Mouse (Mus musculus) stomach, postnatal 0 days (tissue): ENCODE measurements around the gene Retreg1. TPM values are rescaled to one million over a fixed set of nuclear protein-coding genes. Genes with fewer than 3 reads are reported as not detected.

Source experiments
- ATAC-seq: fragments of 200-750 bp; cut with Nextera tagmentation; 2 replicates; pipeline ENCODE4 v1.8.0; 2017; ENCODE audit not compliant: low FRiP score, low TSS enrichment
- DNase-seq: peaks from one replicate; pipeline ENCODE4 v3.0.0-alpha.2; 2016; ENCODE audit warnings: low spot score
- H3K27ac ChIP-seq: fragments of 300-500 bp; sonication (generic); replicated peaks from 2 replicates; pipeline ENCODE4 v1.5.1; 2014; ENCODE audit warnings: mild to moderate bottlenecking, control low read depth
- H3K27me3 ChIP-seq: fragments of 300-500 bp; sonication (generic); 2 replicates; pipeline ENCODE4 v1.6.1; 2014; ENCODE audit warnings: low read length; ENCODE audit not compliant: control insufficient read depth, insufficient read depth
- H3K36me3 ChIP-seq: fragments of 300-500 bp; sonication (generic); 2 replicates; pipeline ENCODE4 v1.6.1; 2014; ENCODE audit warnings: low read length, mixed read lengths; ENCODE audit not compliant: control insufficient read depth, insufficient read depth
- H3K4me1 ChIP-seq: fragments of 300-500 bp; sonication (generic); replicated peaks from 2 replicates; pipeline ENCODE4 v1.6.1; 2014; ENCODE audit warnings: antibody characterized with exemption; ENCODE audit not compliant: control insufficient read depth, insufficient read depth
- H3K4me2 ChIP-seq: fragments of 300-500 bp; sonication (generic); replicated peaks from 2 replicates; pipeline ENCODE4 v1.6.1; 2014; ENCODE audit warnings: low read depth, mild to moderate bottlenecking, control low read depth, moderate library complexity
- H3K4me3 ChIP-seq: fragments of 300-500 bp; sonication (generic); 2 replicates; pipeline ENCODE4 v1.5.1; 2014; ENCODE audit warnings: low read depth, low read length, control low read depth
- H3K9ac ChIP-seq: fragments of 300-500 bp; sonication (generic); 2 replicates; pipeline ENCODE4 v1.6.1; 2014; ENCODE audit warnings: mild to moderate bottlenecking, low read length, control low read depth, mixed read lengths
- H3K9me3 ChIP-seq: fragments of 300-500 bp; sonication (generic); 2 replicates; pipeline ENCODE4 v1.6.1; 2016; ENCODE audit warnings: low read length; ENCODE audit not compliant: control insufficient read depth
- CTCF ChIP-seq: IDR thresholded peaks from 2 replicates; pipeline ENCODE4 v1.5.1; 2016; ENCODE audit warnings: antibody characterized with exemption, low read depth, mild to moderate bottlenecking, moderate library complexity
- EP300 ChIP-seq: optimal IDR thresholded peaks from 2 replicates; pipeline ENCODE3; 2016; ENCODE audit warnings: antibody characterized with exemption
- WGBS: fragments of 180-500 bp; shearing (Covaris S2); extraction: QIAGEN DNeasy Blood & Tissue Kit; methylation state at CpG from one replicate; pipeline ENCODE4 v1.1.7; 2014; 5-methylcytosine and 5-hydroxymethylcytosine counted together
- polyA plus RNA-seq: library from polyadenylated mRNA; unstranded; fragments of >200 nt; fragmentation: Nextera tagmentation; extraction: Ambion mirVana; gene quantifications from 2 replicates; pipeline ENCODE4 v1.2.1, GENCODE M21; 2015

Retreg1 gene
- polyA plus RNA-seq, 1 experiment from 2014 or later: 32.8 TPM

DNA sequence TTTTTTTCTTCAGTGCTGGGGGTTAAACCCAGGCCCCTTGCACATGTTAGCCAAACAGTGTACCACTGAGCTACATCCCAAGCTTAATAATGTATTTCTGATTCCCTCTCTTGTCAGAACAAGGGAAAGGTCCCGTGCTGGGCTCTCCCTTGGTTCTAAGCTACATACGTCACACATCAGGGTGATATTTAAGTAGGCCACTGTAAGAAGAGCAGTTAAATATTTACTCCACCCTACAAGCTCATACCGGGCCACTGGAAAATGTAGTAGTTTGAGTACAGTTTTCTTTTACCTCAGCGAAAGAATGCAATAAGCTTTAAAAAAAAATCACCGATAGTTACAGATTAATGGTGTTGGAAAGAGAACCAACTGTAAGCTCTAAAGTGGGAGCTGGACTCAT lies 46.9 kb downstream of the Retreg1 start:
- H3K4me1 ChIP-seq: no peaks in the 10 kb centered on the region
- H3K36me3 ChIP-seq: no peaks in the 10 kb centered on the region
- H3K27me3 ChIP-seq: no peaks in the 10 kb centered on the region
- no peak overlapping the region for H3K27ac ChIP-seq
- H3K4me3 ChIP-seq: no peak overlapping the region
- H3K4me2 ChIP-seq: no peak overlapping the region
- no peak for TF ChIP-seq CTCF
- TF ChIP-seq EP300: no peak
- no peak overlapping the region for H3K9ac ChIP-seq
- DNase-seq (no peak), ATAC-seq (no peak)
- no peaks in the 10 kb centered on the region for H3K9me3 ChIP-seq
- WGBS: 74% methylated on average over 5 of the region's 5 CpGs

DNA sequence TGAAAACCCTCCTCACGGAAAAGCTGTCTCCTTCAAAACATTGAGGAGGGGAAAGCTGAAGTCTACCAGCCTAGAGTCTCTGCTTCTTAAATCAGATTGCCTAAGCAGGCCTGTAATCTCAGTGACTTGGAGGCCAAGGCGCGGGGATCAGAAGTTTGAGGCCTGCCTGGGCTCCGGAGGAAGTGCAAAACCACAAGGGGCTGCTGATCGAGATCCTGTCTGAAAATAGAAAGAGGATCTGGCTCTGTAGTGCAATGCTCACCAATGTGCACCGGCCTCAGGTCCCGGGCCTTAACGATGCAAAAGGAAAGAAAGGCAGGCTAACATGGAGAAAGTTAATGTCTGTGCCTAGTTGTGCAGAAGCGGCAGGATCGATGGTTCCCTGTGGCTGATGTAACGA lies 48.6 kb downstream of the Retreg1 start:
- no peak for TF ChIP-seq CTCF
- TF ChIP-seq EP300: no peak
- no peaks in the 10 kb centered on the region for H3K36me3 ChIP-seq
- H3K4me2 ChIP-seq: no peak overlapping the region
- H3K9ac ChIP-seq: no peak overlapping the region
- no peaks in the 10 kb centered on the region for H3K4me1 ChIP-seq
- H3K27ac ChIP-seq: no peak overlapping the region
- no peak for DNase-seq
- ATAC-seq: no peak
- WGBS: 76% methylated on average over 11 of the region's 11 CpGs
- H3K9me3 ChIP-seq: no peaks in the 10 kb centered on the region
- no peaks in the 10 kb centered on the region for H3K27me3 ChIP-seq
- no peak overlapping the region for H3K4me3 ChIP-seq

DNA sequence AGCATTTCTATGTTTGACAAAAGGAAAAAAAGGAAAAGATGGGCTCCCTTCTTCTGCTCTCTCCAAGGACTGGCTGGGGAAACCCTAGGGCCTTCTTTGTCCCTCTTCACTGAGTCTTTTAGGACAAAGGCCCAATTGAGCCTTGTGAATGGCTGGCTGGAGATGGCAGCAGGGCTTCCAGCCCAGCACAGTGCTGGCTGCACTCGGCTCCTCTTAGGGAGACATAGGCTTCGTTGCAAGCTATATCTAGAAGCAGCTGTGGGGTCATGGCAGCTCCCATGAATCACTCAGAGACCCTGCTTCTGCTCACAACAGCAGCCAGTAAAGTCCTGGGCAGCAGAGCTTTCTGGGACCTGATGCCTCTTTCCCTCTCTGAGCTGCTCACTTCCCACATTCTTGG lies 50.3 kb downstream of the Retreg1 start:
- TF ChIP-seq EP300: no peak
- no peak for TF ChIP-seq CTCF
- ATAC-seq (no peak), DNase-seq (no peak)
- Histone ChIP-seq H3K9ac (no peak overlapping the region), H3K4me1 (no peaks in the 10 kb centered on the region), H3K36me3 (no peaks in the 10 kb centered on the region), H3K27me3 (no peaks in the 10 kb centered on the region), H3K4me3 (no peak overlapping the region), H3K27ac (no peak overlapping the region), H3K4me2 (no peak overlapping the region), H3K9me3 (no peaks in the 10 kb centered on the region)
- 42% methylated on average over 2 of the region's 2 CpGs for WGBS

DNA sequence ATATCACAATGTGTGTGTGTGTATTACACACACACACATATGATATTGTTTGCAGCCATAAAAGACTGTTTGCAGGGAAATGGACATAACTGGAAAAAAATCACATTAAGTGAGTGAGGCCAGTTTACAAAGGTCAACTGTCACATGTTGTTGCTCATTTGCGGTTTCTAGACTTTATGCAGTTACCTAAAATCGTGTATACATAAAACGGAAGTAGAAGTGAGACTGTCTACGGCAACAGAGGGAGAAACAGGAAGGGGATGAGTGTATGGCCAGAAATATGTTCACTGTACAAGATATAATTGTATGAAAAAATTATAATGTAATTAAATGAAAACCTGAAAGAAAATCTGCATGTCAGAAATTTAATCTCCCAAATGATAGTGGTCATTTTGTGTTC lies 53.8 kb downstream of the Retreg1 start:
- Histone ChIP-seq H3K36me3 (no peaks in the 10 kb centered on the region), H3K9me3 (no peaks in the 10 kb centered on the region), H3K4me3 (no peak overlapping the region), H3K27me3 (no peaks in the 10 kb centered on the region), H3K4me1 (no peaks in the 10 kb centered on the region), H3K9ac (no peak overlapping the region), H3K27ac (no peak overlapping the region), H3K4me2 (no peak overlapping the region)
- WGBS: 73% methylated on average over 4 of the region's 4 CpGs
- DNase-seq (no peak), ATAC-seq (no peak)
- TF ChIP-seq EP300 (no peak), CTCF (no peak)

DNA sequence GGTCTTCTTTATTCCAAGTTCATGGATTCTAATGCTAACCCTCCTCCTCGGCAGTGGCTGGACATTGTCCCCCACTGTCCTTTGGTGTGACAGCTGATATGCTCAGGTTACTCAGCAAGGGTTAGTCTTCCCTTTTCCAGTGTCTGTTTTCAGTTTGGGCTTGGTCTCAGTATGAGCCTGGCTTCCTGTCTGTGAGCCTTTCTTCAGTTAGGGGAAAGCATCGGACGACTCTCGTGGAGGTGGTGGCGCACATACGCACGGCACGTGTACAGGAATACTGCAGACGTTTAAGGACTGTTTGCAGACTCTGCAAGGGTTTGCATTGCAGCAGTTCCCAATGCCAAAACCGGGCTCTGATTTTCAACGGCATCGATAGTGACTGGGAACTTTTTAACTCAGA lies 54.6 kb downstream of the Retreg1 start:
- no peaks in the 10 kb centered on the region for H3K27me3 ChIP-seq
- H3K9me3 ChIP-seq: no peaks in the 10 kb centered on the region
- H3K4me1 ChIP-seq: no peaks in the 10 kb centered on the region
- DNase-seq (no peak), ATAC-seq (no peak)
- H3K27ac ChIP-seq: no peak overlapping the region
- TF ChIP-seq EP300: no peak
- TF ChIP-seq CTCF: no peak
- no peak overlapping the region for H3K4me2 ChIP-seq
- no peak overlapping the region for H3K4me3 ChIP-seq
- no peak overlapping the region for H3K9ac ChIP-seq
- H3K36me3 ChIP-seq: no peaks in the 10 kb centered on the region
- WGBS: 78% methylated on average over 12 of the region's 12 CpGs

DNA sequence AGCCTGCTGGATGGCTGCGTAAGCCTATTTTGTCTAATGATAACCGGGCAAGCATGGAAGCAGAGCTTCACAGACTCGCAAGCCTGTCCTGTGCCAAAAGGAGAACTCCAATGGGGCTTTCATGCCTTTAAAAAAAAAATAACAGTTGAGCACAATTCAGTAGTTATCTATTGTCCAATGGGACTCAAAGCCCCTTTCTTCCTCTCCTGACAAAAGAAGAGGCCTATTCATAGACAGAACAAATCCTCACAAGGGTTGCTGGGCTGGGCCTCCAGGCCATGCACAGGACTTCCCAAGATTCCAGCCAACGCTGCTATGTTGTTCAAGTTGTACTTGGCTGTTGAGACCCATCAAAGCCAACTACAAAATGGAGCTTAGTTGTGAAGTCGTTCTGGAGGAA lies 56.0 kb downstream of the Retreg1 start:
- no peak overlapping the region for H3K4me3 ChIP-seq
- WGBS: 72% methylated on average over 5 of the region's 5 CpGs
- no peak for TF ChIP-seq EP300
- TF ChIP-seq CTCF: no peak

More for the DNA sequence above, 56.0 kb downstream of the Retreg1 start:
- Histone ChIP-seq H3K27me3 (no peaks in the 10 kb centered on the region), H3K9ac (no peak overlapping the region), H3K4me1 (no peaks in the 10 kb centered on the region), H3K36me3 (no peaks in the 10 kb centered on the region), H3K9me3 (no peaks in the 10 kb centered on the region), H3K27ac (no peak overlapping the region), H3K4me2 (no peak overlapping the region)
- no peak for DNase-seq
- no peak for ATAC-seq
